Mouse (Mus musculus) heart, embryonic 13.5 days (tissue): ENCODE data around the gene Pid1. TPM values are rescaled to one million over a fixed set of nuclear protein-coding genes. Genes with fewer than 3 reads are reported as not detected.

Experiments used
- ATAC-seq: fragments of 200-750 bp; cut with Nextera tagmentation; 2 replicates; pipeline ENCODE4 v1.8.0; 2017; ENCODE audit warnings: moderate TSS enrichment; ENCODE audit not compliant: insufficient number of reproducible peaks, low FRiP score, low TSS enrichment; ENCODE audit errors: extremely low read depth
- H3K27ac ChIP-seq: fragments of 300-500 bp; sonication (generic); replicated peaks from 2 replicates; pipeline ENCODE4 v1.5.1; 2015; ENCODE audit warnings: moderate library complexity, mild to moderate bottlenecking, inconsistent platforms
- H3K27me3 ChIP-seq: fragments of 300-500 bp; sonication (generic); replicated peaks from 2 replicates; pipeline ENCODE4 v1.6.1; 2015; ENCODE audit warnings: mild to moderate bottlenecking, inconsistent platforms
- H3K36me3 ChIP-seq: fragments of 300-500 bp; sonication (generic); 2 replicates; pipeline ENCODE4 v1.6.1; 2015; ENCODE audit warnings: mild to moderate bottlenecking, inconsistent platforms
- H3K4me1 ChIP-seq: fragments of 300-500 bp; sonication (generic); 2 replicates; pipeline ENCODE4 v1.6.1; 2015; ENCODE audit warnings: inconsistent platforms
- H3K4me2 ChIP-seq: fragments of 300-500 bp; sonication (generic); 2 replicates; pipeline ENCODE4 v1.6.1; 2015; ENCODE audit warnings: inconsistent platforms, mild to moderate bottlenecking, moderate library complexity
- H3K4me3 ChIP-seq: fragments of 300-500 bp; sonication (generic); 2 replicates; pipeline ENCODE4 v1.5.1; 2015; ENCODE audit warnings: moderate library complexity, mild to moderate bottlenecking, inconsistent platforms
- H3K9ac ChIP-seq: fragments of 300-500 bp; sonication (generic); 2 replicates; pipeline ENCODE4 v1.6.1; 2015; ENCODE audit warnings: inconsistent platforms, mild to moderate bottlenecking, moderate library complexity
- H3K9me3 ChIP-seq: fragments of 300-500 bp; sonication (generic); 2 replicates; pipeline ENCODE4 v1.6.1; 2016; ENCODE audit warnings: inconsistent platforms
- WGBS: fragments of 180-500 bp; shearing (Covaris S2); methylation state at CpG from one replicate; pipeline ENCODE4 v1.1.7; 2015; ENCODE audit warnings: mixed read lengths; 5-methylcytosine and 5-hydroxymethylcytosine counted together
- polyA plus RNA-seq: library from polyadenylated mRNA; unstranded; fragments of >200 nt; fragmentation: Nextera tagmentation; extraction: Ambion mirVana; gene quantifications from 2 replicates; pipeline ENCODE4 v1.2.1, GENCODE M21; 2015

Gene Pid1
- polyA plus RNA-seq = 9.8 and 11.7 TPM in 2 replicates

- Histone ChIP-seq H3K36me3 (no peaks in the 10 kb centered on the region), H3K4me3 (no peak within 1 kb of the TSS), H3K27me3 (no peaks in the 10 kb centered on the region), H3K4me2 (no peak within 1 kb of the TSS), H3K27ac (no peak within 1 kb of the TSS), H3K4me1 (peaks cover 3% of the 10 kb centered on the region; the same call in 1 of the 2 replicates), H3K9ac (no peak within 1 kb of the TSS), H3K9me3 (no peaks in the 10 kb centered on the region)
- WGBS = 80% methylated on average over 8 of the region's 8 CpGs
- ATAC-seq = no peak
These were observed at the start of gene Pid1 for GRCm38 (mm10) chr1:84363967-84364366. Gene Pid1 (minus strand): TSS chr1:84364180.

- no peaks in the 10 kb centered on the region for H3K27me3 ChIP-seq
- no peak for ATAC-seq
- 72% methylated on average over 2 of the region's 2 CpGs for WGBS
These were observed 45.5 kb upstream of the Pid1 start for GRCm38 (mm10) chr1:84409514-84409913.

GRCm38 (mm10) chr1:84408873-84409272 is 44.9 kb upstream of the Pid1 start:
- Histone ChIP-seq H3K4me3 (no peak overlapping the region), H3K27me3 (no peaks in the 10 kb centered on the region), H3K36me3 (no peaks in the 10 kb centered on the region), H3K4me1 (peaks cover 18% of the 10 kb centered on the region), H3K4me2 (no peak overlapping the region), H3K27ac (no peak overlapping the region), H3K9ac (no peak overlapping the region), H3K9me3 (no peaks in the 10 kb centered on the region)
- WGBS = 74% methylated on average over 2 of the region's 2 CpGs
- ATAC-seq = no peak

More at GRCm38 (mm10) chr1:84409514-84409913, 45.5 kb upstream of the Pid1 start:
- no peak overlapping the region for H3K9ac ChIP-seq
- H3K27ac ChIP-seq = no peak overlapping the region
- H3K4me3 ChIP-seq = no peak overlapping the region
- H3K4me2 ChIP-seq = no peak overlapping the region
- peaks cover 12% of the 10 kb centered on the region for H3K4me1 ChIP-seq
- H3K9me3 ChIP-seq = no peaks in the 10 kb centered on the region
- H3K36me3 ChIP-seq = no peaks in the 10 kb centered on the region

GRCm38 (mm10) chr1:84406891-84407290 is 42.9 kb upstream of the Pid1 start:
- H3K9ac ChIP-seq = no peak overlapping the region
- no peaks in the 10 kb centered on the region for H3K9me3 ChIP-seq
- no peak for ATAC-seq
- 66% methylated on average over 4 of the region's 4 CpGs for WGBS
- H3K4me1 ChIP-seq = peaks cover 19% of the 10 kb centered on the region
- H3K27ac ChIP-seq = no peak overlapping the region
- no peak overlapping the region for H3K4me2 ChIP-seq
- no peaks in the 10 kb centered on the region for H3K27me3 ChIP-seq
- H3K4me3 ChIP-seq = no peak overlapping the region
- no peaks in the 10 kb centered on the region for H3K36me3 ChIP-seq

- no peak for ATAC-seq
- WGBS = 75% methylated on average over 5 of the region's 5 CpGs
- H3K4me2 ChIP-seq = no peak overlapping the region
These were observed 41.7 kb upstream of the Pid1 start for GRCm38 (mm10) chr1:84405551-84406290.

GRCm38 (mm10) chr1:84404880-84405279 is 40.9 kb upstream of the Pid1 start:
- no peaks in the 10 kb centered on the region for H3K36me3 ChIP-seq
- no peak overlapping the region for H3K4me2 ChIP-seq
- no peak overlapping the region for H3K9ac ChIP-seq
- no peak overlapping the region for H3K27ac ChIP-seq
- 33% methylated on average over 12 of the region's 12 CpGs for WGBS
- H3K4me1 ChIP-seq = peaks cover 19% of the 10 kb centered on the region
- H3K27me3 ChIP-seq = no peaks in the 10 kb centered on the region
- no peak for ATAC-seq
- H3K9me3 ChIP-seq = no peaks in the 10 kb centered on the region
- H3K4me3 ChIP-seq = no peak overlapping the region

More at GRCm38 (mm10) chr1:84405551-84406290, 41.7 kb upstream of the Pid1 start:
- Histone ChIP-seq H3K36me3 (no peaks in the 10 kb centered on the region), H3K9me3 (no peaks in the 10 kb centered on the region), H3K9ac (no peak overlapping the region), H3K27ac (no peak overlapping the region), H3K4me3 (no peak overlapping the region), H3K27me3 (no peaks in the 10 kb centered on the region), H3K4me1 (peaks cover 19% of the 10 kb centered on the region)

GRCm38 (mm10) chr1:84402154-84402553 is 38.2 kb upstream of the Pid1 start:
- 66% methylated on average over 1 of the region's 1 CpGs for WGBS
- H3K27ac ChIP-seq = no peak overlapping the region

GRCm38 (mm10) chr1:84399671-84400070 is 35.7 kb upstream of the Pid1 start:
- no peak overlapping the region for H3K4me3 ChIP-seq
- no peaks in the 10 kb centered on the region for H3K36me3 ChIP-seq
- H3K27me3 ChIP-seq = no peaks in the 10 kb centered on the region
- no peaks in the 10 kb centered on the region for H3K9me3 ChIP-seq
- H3K4me1 ChIP-seq = peaks cover 9% of the 10 kb centered on the region
- H3K4me2 ChIP-seq = no peak overlapping the region
- no peak overlapping the region for H3K9ac ChIP-seq
- WGBS = 74% methylated on average over 3 of the region's 3 CpGs
- no peak overlapping the region for H3K27ac ChIP-seq
- ATAC-seq = no peak

More at GRCm38 (mm10) chr1:84402154-84402553, 38.2 kb upstream of the Pid1 start:
- ATAC-seq = no peak
- Histone ChIP-seq H3K9ac (no peak overlapping the region), H3K4me1 (peaks cover 19% of the 10 kb centered on the region), H3K4me2 (no peak overlapping the region), H3K27me3 (no peaks in the 10 kb centered on the region), H3K4me3 (no peak overlapping the region), H3K9me3 (no peaks in the 10 kb centered on the region), H3K36me3 (no peaks in the 10 kb centered on the region)

- Histone ChIP-seq H3K4me2 (no peak overlapping the region), H3K27me3 (no peaks in the 10 kb centered on the region), H3K36me3 (no peaks in the 10 kb centered on the region), H3K4me3 (no peak overlapping the region), H3K27ac (no peak overlapping the region), H3K9me3 (no peaks in the 10 kb centered on the region), H3K4me1 (0 out of 2 replicates have a peak, but pooled peaks cover 4% of the 10 kb centered on the region), H3K9ac (no peak overlapping the region)
- no peak for ATAC-seq
- 83% methylated on average over 4 of the region's 4 CpGs for WGBS
These were observed 35.1 kb upstream of the Pid1 start for GRCm38 (mm10) chr1:84399118-84399517.

- Histone ChIP-seq H3K4me2 (no peak overlapping the region), H3K9ac (no peak overlapping the region), H3K9me3 (no peaks in the 10 kb centered on the region), H3K27ac (no peak overlapping the region), H3K36me3 (no peaks in the 10 kb centered on the region), H3K27me3 (no peaks in the 10 kb centered on the region), H3K4me3 (no peak overlapping the region), H3K4me1 (no peaks in the 10 kb centered on the region)
- 64% methylated on average over 3 of the region's 3 CpGs for WGBS
- no peak for ATAC-seq
These were observed 32.8 kb upstream of the Pid1 start for GRCm38 (mm10) chr1:84396787-84397186.

- Histone ChIP-seq H3K9me3 (no peaks in the 10 kb centered on the region), H3K4me2 (no peak overlapping the region), H3K4me1 (no peaks in the 10 kb centered on the region), H3K27ac (no peak overlapping the region), H3K9ac (no peak overlapping the region), H3K27me3 (no peaks in the 10 kb centered on the region), H3K4me3 (no peak overlapping the region), H3K36me3 (no peaks in the 10 kb centered on the region)
- ATAC-seq = no peak
- WGBS = 75% methylated on average over 8 of the region's 8 CpGs
These were observed 31.9 kb upstream of the Pid1 start for GRCm38 (mm10) chr1:84395928-84396327.

- WGBS = 69% methylated on average over 4 of the region's 4 CpGs
These were observed 27.0 kb upstream of the Pid1 start for GRCm38 (mm10) chr1:84390961-84391360.

More at GRCm38 (mm10) chr1:84390961-84391360, 27.0 kb upstream of the Pid1 start:
- Histone ChIP-seq H3K9ac (no peak overlapping the region), H3K4me3 (no peak overlapping the region), H3K4me2 (no peak overlapping the region), H3K9me3 (no peaks in the 10 kb centered on the region), H3K27ac (no peak overlapping the region), H3K36me3 (no peaks in the 10 kb centered on the region), H3K4me1 (no peaks in the 10 kb centered on the region), H3K27me3 (no peaks in the 10 kb centered on the region)
- ATAC-seq = no peak
